Mouse (Mus musculus) Patski (cell line): ENCODE data around the gene Plcb1. TPM values are rescaled to one million over a fixed set of nuclear protein-coding genes. Genes with fewer than 3 reads are reported as not detected.

Experiments
- ATAC-seq: fragments of 100-300 bp; one replicate; pipeline ENCODE4 v1.8.0; 2021
- CTCF ChIA-PET: fragments of 350-600 bp; sonication (Branson Sonifier 250); formaldehyde crosslinking; loops from one replicate; lab custom pipeline; 2022; ENCODE audit warnings: inconsistent platforms; lab: Charles Lee
- POLR2A ChIA-PET: fragments of 350-600 bp; sonication (Branson Sonifier 250); formaldehyde crosslinking; loops from one replicate; lab custom pipeline; 2022; ENCODE audit warnings: antibody characterized with exemption, inconsistent platforms; lab: Charles Lee
- DNase-seq: peaks from one replicate; pipeline ENCODE4 v3.0.0-alpha.2; 2011; ENCODE audit warnings: low read depth, low spot score
- H3K27me3 ChIP-seq: fragments of 371-371 bp; one replicate; pipeline ENCODE4 v1.5.1; 2021
- CTCF ChIP-seq: fragments of 100-300 bp; IDR thresholded peaks from one replicate; pipeline ENCODE4 v1.5.1; 2021
- in situ Hi-C: fragments of 300-500 bp; cut with MboI; formaldehyde crosslinking; loops from 3 replicates; pipeline ENCODE4 v1.11.1; 2018; ENCODE audit warnings: low pct_unique_long_range_greater_than_20kb, mixed read lengths
- polyA plus RNA-seq: library from polyadenylated mRNA; unstranded; gene quantifications from one replicate; pipeline ENCODE4 v1.2.3, GENCODE M21; 2021

Plcb1 gene
- polyA plus RNA-seq, 1 experiment from 2014 or later: 0.09 TPM

- DNase-seq (no peak), ATAC-seq (no peak)
- POLR2A ChIA-PET: no interaction called here
- no peak for TF ChIP-seq CTCF
- in situ Hi-C loops: no loop called here
- CTCF ChIA-PET: no interaction called here
- H3K27me3 ChIP-seq: peaks cover 5% of the 10 kb centered on the region
These were observed 610.5 kb downstream of the Plcb1 start for GRCm38 (mm10) chr2:135396375-135396774.

GRCm38 (mm10) chr2:135397970-135398369 is 612.1 kb downstream of the Plcb1 start:
- in situ Hi-C loops: no loop called here
- ATAC-seq: no peak
- ChIA-PET POLR2A (no interaction called here), CTCF (interaction anchor here (0.6 kb wide), 1 partner anchor 1519 kb away, joined by 3 read pairs; no protein-coding TSS in a partner anchor)
- DNase-seq: no peak
- H3K27me3 ChIP-seq: peaks cover 12% of the 10 kb centered on the region
- no peak for TF ChIP-seq CTCF

- ChIA-PET CTCF (no interaction called here), POLR2A (no interaction called here)
- TF ChIP-seq CTCF: no peak
- in situ Hi-C loops: no loop called here
- H3K27me3 ChIP-seq: peaks cover 12% of the 10 kb centered on the region
- ATAC-seq: no peak
- DNase-seq: no peak
These were observed 613.9 kb downstream of the Plcb1 start for GRCm38 (mm10) chr2:135399760-135400159.

DNA sequence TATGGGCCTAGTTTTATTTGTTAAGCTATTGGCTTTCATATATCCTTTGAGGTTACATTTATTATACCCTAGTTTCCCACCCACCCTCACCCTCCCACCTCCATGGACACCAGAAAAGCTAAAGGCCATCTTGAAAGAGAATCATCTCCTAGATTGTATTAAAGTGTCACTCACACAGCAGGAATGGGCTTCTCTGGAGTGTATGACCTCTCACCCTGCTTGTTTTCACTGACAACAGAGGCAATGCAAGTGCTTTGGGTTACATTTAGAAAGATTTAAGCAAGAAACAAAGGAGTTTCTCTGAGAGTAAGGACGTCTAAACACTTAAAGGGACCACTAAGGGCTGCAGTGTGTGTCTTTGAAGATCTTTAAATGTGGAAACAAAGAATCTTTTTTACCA is 617.0 kb downstream of the Plcb1 start:
- TF ChIP-seq CTCF: no peak
- no peak for DNase-seq
- ChIA-PET POLR2A (no interaction called here), CTCF (interaction anchor here (1.3 to 2.2 kb wide), 5 partner anchors 10 to 31 kb away, joined by 3 to 6 read pairs (median 3); no protein-coding TSS in a partner anchor)
- ATAC-seq: no peak
- peaks cover 7% of the 10 kb centered on the region for H3K27me3 ChIP-seq
- in situ Hi-C loops: no loop called here

DNA sequence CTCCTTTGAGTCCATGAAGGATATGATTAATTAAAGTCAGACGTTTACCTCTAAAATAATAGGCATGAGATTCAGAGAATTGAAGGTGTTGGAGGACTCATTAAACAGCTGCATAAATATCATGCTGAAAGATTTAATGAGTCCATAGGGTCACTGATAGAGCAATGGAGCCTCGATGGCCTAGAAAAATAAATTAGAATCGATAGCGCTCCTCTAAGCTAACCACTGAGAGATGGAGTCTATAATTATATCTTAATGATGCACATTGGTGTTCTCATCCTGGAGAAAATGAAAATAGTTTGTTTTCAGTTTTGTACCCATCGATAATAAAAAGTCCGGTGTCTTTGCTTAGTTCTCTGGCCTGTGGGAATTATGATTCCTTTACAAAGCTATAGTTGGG is 617.5 kb downstream of the Plcb1 start:
- no peak for DNase-seq
- no peak for ATAC-seq
- TF ChIP-seq CTCF: no peak
- ChIA-PET POLR2A (no interaction called here), CTCF (interaction anchor here (1.3 to 2.2 kb wide), 5 partner anchors 11 to 30 kb away, joined by 3 to 6 read pairs (median 3); no protein-coding TSS in a partner anchor)
- peaks cover 7% of the 10 kb centered on the region for H3K27me3 ChIP-seq
- in situ Hi-C loops: no loop called here

DNA sequence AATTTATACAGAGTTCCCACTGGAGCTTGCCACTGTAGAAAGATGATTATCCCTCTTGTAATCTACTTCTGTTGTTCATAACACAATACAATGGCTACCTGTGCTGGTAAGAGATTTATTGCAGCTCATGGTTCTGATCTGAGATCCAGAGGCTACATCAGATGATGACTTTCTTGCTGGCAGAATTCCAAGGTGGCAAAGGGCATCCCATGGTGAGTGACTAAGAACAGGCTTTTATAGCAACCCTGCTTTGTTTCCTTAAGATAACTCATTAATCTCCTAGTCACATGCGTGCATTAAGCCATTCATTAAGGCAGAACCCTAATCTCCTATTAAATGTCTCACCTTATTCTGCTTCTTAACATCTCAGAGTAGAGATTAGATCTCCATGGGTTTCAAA is 618.2 kb downstream of the Plcb1 start:
- in situ Hi-C loops: no loop called here
- no peak for ATAC-seq
- peaks cover 7% of the 10 kb centered on the region for H3K27me3 ChIP-seq
- TF ChIP-seq CTCF: no peak
- POLR2A ChIA-PET: no interaction called here
- CTCF ChIA-PET: interaction anchor here (1.3 to 1.6 kb wide), 4 partner anchors 12 to 29 kb away, joined by 3 to 5 read pairs (median 3); no protein-coding TSS in a partner anchor
- no peak for DNase-seq

- DNase-seq: no peak
- H3K27me3 ChIP-seq: peaks cover 10% of the 10 kb centered on the region
- in situ Hi-C loops: no loop called here
- POLR2A ChIA-PET: interaction anchor here (0.6 kb wide), 1 partner anchor 57 kb away, joined by 3 read pairs; no protein-coding TSS in a partner anchor
- no peak for ATAC-seq
- TF ChIP-seq CTCF: no peak
- CTCF ChIA-PET: interaction anchor here (1.2 to 1.8 kb wide), 5 partner anchors 10 to 46 kb away, joined by 3 to 6 read pairs (median 4); no protein-coding TSS in a partner anchor
These were observed 623.7 kb downstream of the Plcb1 start for GRCm38 (mm10) chr2:135409418-135410097.

DNA sequence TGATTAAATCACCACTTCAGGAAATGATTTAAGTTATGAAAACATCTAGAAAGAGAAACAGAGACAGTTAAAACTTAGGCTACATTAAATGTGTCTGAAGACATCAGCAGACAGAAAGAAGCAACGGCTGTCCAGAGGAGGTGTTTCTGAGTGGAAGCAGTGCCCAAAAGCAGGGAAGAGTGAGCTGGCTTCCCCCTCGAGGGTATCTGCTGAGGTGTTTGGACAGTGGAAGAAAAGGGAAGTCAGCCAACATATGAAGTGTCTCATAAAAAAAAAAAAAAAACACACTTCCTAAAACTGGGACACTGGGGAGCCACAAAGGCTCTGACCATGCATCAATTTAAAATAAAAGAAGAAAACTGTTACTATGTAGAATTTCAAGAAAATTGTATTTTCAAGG is 625.8 kb downstream of the Plcb1 start:
- ATAC-seq (no peak), DNase-seq (no peak)
- POLR2A ChIA-PET: no interaction called here
- peaks cover 10% of the 10 kb centered on the region for H3K27me3 ChIP-seq
- CTCF ChIA-PET: no interaction called here
- in situ Hi-C loops: no loop called here
- no peak for TF ChIP-seq CTCF

DNA sequence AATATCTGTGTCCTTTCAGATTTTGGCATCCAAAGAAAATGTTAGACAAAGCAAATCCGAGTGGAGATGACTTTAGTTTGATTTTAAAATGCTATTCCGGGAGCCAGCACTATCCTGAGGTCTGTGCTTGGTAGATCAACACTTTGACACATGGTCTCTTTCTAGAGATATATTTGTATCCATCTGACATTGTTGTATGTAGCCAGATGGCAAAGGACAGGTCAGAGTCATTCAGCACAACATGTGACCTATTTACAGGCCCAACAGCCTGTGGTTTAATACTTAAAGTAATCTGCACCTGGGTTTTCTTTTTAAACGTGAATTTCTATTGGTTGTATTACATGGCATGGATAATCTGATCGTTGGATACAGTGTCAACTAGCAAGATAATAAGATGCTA is 629.3 kb downstream of the Plcb1 start:
- peaks cover 14% of the 10 kb centered on the region for H3K27me3 ChIP-seq
- DNase-seq (no peak), ATAC-seq (no peak)
- ChIA-PET POLR2A (no interaction called here), CTCF (no interaction called here)
- in situ Hi-C loops: no loop called here
- TF ChIP-seq CTCF: no peak

- in situ Hi-C loops: no loop called here
- peaks cover 8% of the 10 kb centered on the region for H3K27me3 ChIP-seq
- TF ChIP-seq CTCF: no peak
- DNase-seq (no peak), ATAC-seq (no peak)
- CTCF ChIA-PET: interaction anchor here (1.3 to 2.2 kb wide), 3 partner anchors 9 to 29 kb away, joined by 3 to 5 read pairs (median 4); no protein-coding TSS in a partner anchor
- POLR2A ChIA-PET: no interaction called here
These were observed 633.4 kb downstream of the Plcb1 start for GRCm38 (mm10) chr2:135419301-135419700.

DNA sequence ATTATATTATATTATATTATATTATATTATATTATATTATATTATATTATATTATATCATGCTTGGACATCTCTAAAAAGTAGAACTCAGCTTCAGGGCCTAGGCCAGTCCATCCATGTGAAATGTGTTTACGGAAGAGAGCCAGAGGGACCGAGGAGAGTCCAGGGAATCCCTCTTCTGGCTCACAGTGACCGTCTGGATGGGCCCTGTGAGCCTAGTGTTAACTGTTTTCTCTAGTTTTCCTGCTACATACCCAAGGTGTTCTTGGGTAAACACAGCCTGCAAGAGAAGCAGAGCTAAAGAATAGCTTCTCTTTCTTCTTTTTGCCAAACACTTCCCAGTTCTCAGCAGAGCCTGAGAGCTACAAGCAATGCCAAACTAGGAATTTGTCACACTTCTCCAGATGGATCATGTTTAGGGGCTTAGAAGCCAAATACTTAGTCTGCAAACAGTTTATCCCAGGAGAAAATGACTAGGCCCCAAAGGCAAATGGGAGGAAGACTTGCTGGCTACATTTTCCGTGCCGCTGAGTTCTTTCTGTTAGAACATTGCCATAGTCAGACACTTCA is 649.2 kb downstream of the Plcb1 start:
- H3K27me3 ChIP-seq: peaks cover 5% of the 10 kb centered on the region
- POLR2A ChIA-PET: no interaction called here
- no peak for ATAC-seq
- DNase-seq: no peak
- TF ChIP-seq CTCF: no peak
- in situ Hi-C loops: loop anchor here (5.0 to 25.0 kb wide), 2 partner anchors 227 to 497 kb away; partner anchors contain the start of gene Plcb4
- CTCF ChIA-PET: interaction anchor here (2.0 kb wide), 1 partner anchor 12 kb away, joined by 4 read pairs; no protein-coding TSS in a partner anchor
